Mouse (Mus musculus) stomach, adult 2 months (tissue): ENCODE measurements around the gene Nup88. TPM values are rescaled to one million over a fixed set of nuclear protein-coding genes. Genes with fewer than 3 reads are reported as not detected.

ENCODE experiments used
- polyA plus RNA-seq: library from polyadenylated mRNA; depleted of rRNA; stranded (reverse); fragments of >200 nt; gene quantifications from 2 replicates; pipeline ENCODE4 v1.2.3, GENCODE M21; 2012; rRNA removed

Nup88 gene
- polyA plus RNA-seq, result 6.4 and 8.3 TPM in 2 replicates

DNA sequence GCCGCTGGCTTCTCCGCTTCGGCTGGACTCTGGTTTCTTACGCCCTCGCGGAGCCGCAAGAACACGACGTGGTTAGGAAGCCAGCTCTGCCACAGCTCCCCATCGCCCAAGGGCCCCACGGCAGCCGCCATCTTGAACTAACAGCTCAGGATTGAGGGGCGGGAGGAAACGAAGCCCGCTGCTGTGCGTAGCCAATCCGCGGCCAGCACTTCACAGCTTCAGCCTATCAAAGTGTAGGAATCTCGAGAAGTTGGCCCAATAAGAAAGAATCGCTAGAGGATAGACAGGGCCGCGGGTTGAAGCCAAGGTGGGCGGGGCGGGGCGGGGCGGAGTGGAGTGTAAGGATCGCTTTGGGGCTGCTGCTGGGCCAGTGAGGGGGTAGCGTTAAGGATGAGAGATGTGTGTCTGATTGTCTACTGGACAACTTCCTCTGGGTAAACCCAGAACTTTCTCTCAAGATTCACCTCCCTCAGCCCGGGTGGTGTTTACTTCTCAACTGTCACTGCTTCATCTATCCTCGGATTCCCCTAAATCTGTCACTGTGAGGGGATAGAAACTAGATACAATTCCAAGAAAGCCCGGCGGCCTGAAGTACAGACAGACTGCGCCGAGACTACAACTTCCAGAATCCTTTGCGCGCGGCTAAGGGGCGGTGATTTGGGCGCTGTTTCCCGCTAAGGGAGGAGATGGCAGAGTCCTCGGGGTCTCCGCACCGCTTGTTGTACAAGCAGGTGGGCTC lies at the start of gene Nup88, which contains the start of gene Rpain:
Nup88 (minus strand) TSS at position 153 of the 739 bp plus-strand sequence.
Rpain (plus strand) TSS at position 393 of the 739 bp plus-strand sequence.

DNA sequence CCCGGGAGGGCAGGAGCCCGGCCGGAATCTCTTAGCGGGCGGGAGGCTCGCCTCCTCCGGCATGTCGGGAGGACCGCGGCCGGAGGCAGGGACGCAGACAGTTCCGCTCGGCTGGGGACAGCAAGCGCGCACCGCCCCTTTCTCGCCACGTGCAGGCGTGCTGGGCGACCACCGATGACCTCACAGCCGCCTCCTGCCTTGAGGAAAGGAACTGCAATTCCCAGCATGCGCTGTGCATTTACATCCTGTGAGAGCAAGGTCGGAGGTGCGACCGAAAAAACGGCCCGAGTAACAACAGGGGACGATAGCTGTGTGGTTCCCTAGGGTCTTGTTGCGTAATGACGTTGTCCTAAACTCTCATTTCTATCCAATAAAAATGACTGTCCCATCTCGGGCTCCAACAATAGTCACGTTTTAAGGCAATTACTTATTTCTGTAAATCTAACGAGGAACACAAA lies 34.6 kb upstream of the Nup88 start, which contains the start of gene Dhx33:
Dhx33 (minus strand) TSS at position 122 of the 458 bp plus-strand sequence.

DNA sequence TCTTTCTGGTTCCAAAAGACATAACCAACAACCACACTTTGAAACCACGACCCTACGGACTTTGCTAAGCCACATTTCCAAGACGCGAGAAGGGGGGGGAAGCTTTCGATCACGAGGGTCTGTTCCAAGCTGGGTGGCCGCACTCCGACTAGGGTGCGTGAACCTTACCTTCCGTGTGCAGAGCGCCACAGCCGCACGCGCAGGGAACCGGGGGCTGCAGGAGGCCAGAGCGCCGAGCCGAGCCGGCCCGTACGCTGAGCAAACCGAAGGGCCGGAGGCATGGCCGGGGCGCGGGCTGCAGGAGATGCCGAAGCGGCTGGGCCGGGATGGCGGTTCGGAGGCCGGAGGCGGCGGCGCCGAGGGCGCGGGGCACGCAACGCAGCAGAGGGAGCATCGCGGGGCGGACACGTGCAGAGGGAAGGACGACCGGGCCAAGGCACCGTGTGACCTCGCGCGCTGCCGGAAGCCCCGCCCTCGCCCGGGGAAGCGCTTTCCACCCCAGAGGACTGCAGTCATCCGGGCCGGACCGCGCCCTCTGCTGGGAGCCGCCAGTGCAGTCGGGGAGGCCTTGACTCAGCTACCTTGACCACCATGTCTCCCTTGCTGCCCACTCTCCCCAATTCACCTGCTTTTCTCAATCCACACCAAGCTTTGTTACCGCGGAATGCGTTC lies 12.9 kb upstream of the Nup88 start, which contains the start of gene C1qbp:
C1qbp (minus strand) TSS at position 470 of the 672 bp plus-strand sequence.

Other genes with a start within 250 kb of the Nup88 start
- 0.48 and 0.54 TPM in 2 replicates for gene Zfp3, start 205.8 kb downstream of the Nup88 start, polyA plus RNA-seq
- gene Scimp, start 157.4 kb downstream of the Nup88 start, polyA plus RNA-seq, result 0.06 and 0.09 TPM in 2 replicates
- gene Rabep1, start 125.2 kb downstream of the Nup88 start, polyA plus RNA-seq, result 0.52 and 0.73 TPM in 2 replicates
- 5.0 and 7.4 TPM in 2 replicates for gene Rpain, start 240 bp upstream of the Nup88 start, polyA plus RNA-seq
- 138 and 440 TPM in 2 replicates for gene C1qbp, start 13.1 kb upstream of the Nup88 start, polyA plus RNA-seq
- gene Dhx33, start 34.5 kb upstream of the Nup88 start, polyA plus RNA-seq, result 3.2 and 7.0 TPM in 2 replicates
- 0.22 and 0.41 TPM in 2 replicates for gene Mis12, start 49.6 kb upstream of the Nup88 start, polyA plus RNA-seq
- gene Derl2, start 49.9 kb upstream of the Nup88 start, polyA plus RNA-seq, result 2.5 and 3.3 TPM in 2 replicates
- 0.69 and 1.2 TPM in 2 replicates for gene 6330403K07Rik, start 63.5 kb upstream of the Nup88 start, polyA plus RNA-seq
- not detected in 2 replicates for gene Nlrp1a, start 174.7 kb upstream of the Nup88 start, polyA plus RNA-seq